Mouse (Mus musculus) spleen, adult 2 months (tissue): ENCODE data around the gene Chchd1.

Experiments used
- CTCF ChIP-seq: fragments of 200-500 bp; IDR thresholded peaks from 2 replicates; pipeline ENCODE4 v1.5.1; 2011; ENCODE audit warnings: mild to moderate bottlenecking, inconsistent platforms; ENCODE audit not compliant: insufficient read depth, insufficient read length, insufficient replicate concordance; ENCODE audit errors: extremely low read depth
- POLR2A ChIP-seq: fragments of 200-500 bp; IDR thresholded peaks from 2 replicates; pipeline ENCODE4 v1.6.1; 2011; ENCODE audit warnings: low read depth, low read length, inconsistent platforms

DNA sequence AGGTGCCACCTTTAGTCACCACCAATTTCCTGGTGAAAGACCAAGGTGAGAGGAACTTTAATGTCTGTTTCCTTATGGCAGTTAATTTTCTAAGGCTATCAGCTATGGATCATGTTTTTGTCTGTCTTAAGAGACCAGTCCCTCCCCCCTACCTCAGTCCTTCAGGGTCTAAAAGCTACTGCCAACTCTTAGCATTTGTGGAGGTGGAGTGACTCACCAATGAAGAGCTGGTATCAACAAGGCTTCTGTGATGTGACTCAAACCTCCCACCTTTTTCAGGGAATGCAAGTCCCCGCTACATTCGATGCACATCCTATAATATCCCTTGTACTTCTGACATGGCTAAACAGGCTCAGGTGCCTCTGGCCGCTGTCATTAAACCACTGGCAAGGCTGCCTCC lies 16.2 kb upstream of the Chchd1 start:
- TF ChIP-seq CTCF (no peak), POLR2A (no peak)
